10 mouse cellular contexts compared by ENCODE assay signal in genomic region chr2:84662866-84663265, GRCm38 (mm10). TPM values are rescaled to one million over a fixed set of nuclear protein-coding genes. Genes with fewer than 3 reads are reported as not detected.
DNase-seq lines count a peak whose midpoint lies in the region; ATAC-seq and TF ChIP-seq lines count a peak whose summit lies in the region.
"Had no signal": no experiment of that assay in that cellular context is flagged by ENCODE, and none has a peak within 500 bp of the region (broad histone marks: within the 10 kb centered on the region; RNA-seq: fewer than 3 reads in every experiment).

No protein-coding gene starts in this region.

- H3K9me3 ChIP-seq in liver, embryonic 11.5 days (ENCODE audit: control insufficient read depth, low read length): no peaks in the 10 kb centered on the region
- H3K9me3 ChIP-seq in limb, embryonic 11.5 days (ENCODE audit: control insufficient read depth, low read length): no peaks in the 10 kb centered on the region

- H3K9ac ChIP-seq in liver, adult 2 months (ENCODE audit: low read depth, low read length): no peak overlapping the region
- H3K9ac ChIP-seq in liver, embryonic 11.5 days (ENCODE audit: low read depth, low read length): no peak overlapping the region
- no peak overlapping the region for H3K9ac ChIP-seq in limb, embryonic 11.5 days (ENCODE audit: low read length)
- H3K9ac ChIP-seq: neural tube, embryonic 12.5 days had no signal

- TF ChIP-seq CTCF in liver, adult 2 months (IDR thresholded peaks at IDR 0.05; ENCODE audit: low read depth, low read length): peak; percentile 47

- no peak for ATAC-seq in liver, embryonic 11.5 days (replicated peaks; ENCODE audit: low FRiP score)
- no peak for ATAC-seq in limb, embryonic 11.5 days (ENCODE audit: insufficient number of reproducible peaks, low FRiP score, low TSS enrichment, low read depth)

- H3K27me3 ChIP-seq in liver, adult 2 months (ENCODE audit: control insufficient read depth, insufficient read depth, low read length): no peaks in the 10 kb centered on the region
- H3K27me3 ChIP-seq in liver, embryonic 11.5 days (replicated peaks; ENCODE audit: control insufficient read depth, insufficient read depth, low read length): no peaks in the 10 kb centered on the region
- no peaks in the 10 kb centered on the region for H3K27me3 ChIP-seq in limb, embryonic 11.5 days (ENCODE audit: control insufficient read depth, insufficient read depth, low read length)
- H3K27me3 ChIP-seq: neural tube, embryonic 12.5 days had no signal

- H3K27ac ChIP-seq in liver, adult 2 months (replicated peaks; ENCODE audit: insufficient read depth, low read depth, low read length): no peak overlapping the region
- no peak overlapping the region for H3K27ac ChIP-seq in liver, embryonic 11.5 days (ENCODE audit: low read depth, low read length)
- H3K27ac ChIP-seq in limb, embryonic 11.5 days (replicated peaks; ENCODE audit: low read depth, low read length): no peak overlapping the region
- H3K27ac ChIP-seq: neural tube, embryonic 12.5 days had no signal

- H3K4me2 ChIP-seq in liver, embryonic 11.5 days: no peak overlapping the region
- H3K4me2 ChIP-seq in limb, embryonic 11.5 days (ENCODE audit: low read depth, severe bottlenecking): no peak overlapping the region
- H3K4me2 ChIP-seq: neural tube, embryonic 12.5 days had no signal

- H3K79me2 ChIP-seq in liver, adult 2 months (ENCODE audit: control insufficient read depth, insufficient read depth, low read length): peaks cover 3% of the 10 kb centered on the region; the same call in 1 of the 2 replicates

- TF ChIP-seq POLR2A in liver, adult 2 months (IDR thresholded peaks at IDR 0.05; ENCODE audit: extremely low read depth, insufficient read depth, low read length): no peak

- peak; percentile 36 to 45 for DNase-seq in cerebellum, adult 18-20 months
- no peak for DNase-seq in cerebellum, adult 9-10 months
- DNase-seq in liver, adult 2 months (ENCODE audit: extremely low read depth, low read depth, low spot score): peak; percentile 67
- DNase-seq in liver, embryonic 11.5 days (ENCODE audit: low spot score): no peak
- peak; percentile 69 for DNase-seq in c-Kit-positive CD71-negative TER-119-negative erythroid progenitor cells, embryonic 14.5 days (ENCODE audit: low read depth)
- peak; percentile 55 for DNase-seq in limb, embryonic 11.5 days (ENCODE audit: low spot score)
- DNase-seq in spleen, adult 12 weeks (ENCODE audit: low spot score): peak; percentile 32
- no peak for DNase-seq in ovary, postnatal 14 days (ENCODE audit: low spot score)

- no peak overlapping the region for H3K4me3 ChIP-seq in liver, adult 2 months (ENCODE audit: insufficient read depth, low read depth, low read length)
- no peak overlapping the region for H3K4me3 ChIP-seq in liver, embryonic 11.5 days (ENCODE audit: low read depth, low read length)
- no peak overlapping the region for H3K4me3 ChIP-seq in limb, embryonic 11.5 days (ENCODE audit: low read depth, low read length)
- H3K4me3 ChIP-seq: neural tube, embryonic 12.5 days had no signal

- no peaks in the 10 kb centered on the region for H3K36me3 ChIP-seq in liver, adult 2 months (ENCODE audit: control insufficient read depth, insufficient read depth, low read length)
- H3K36me3 ChIP-seq in liver, embryonic 11.5 days (ENCODE audit: control insufficient read depth, insufficient read depth, low read length): no peaks in the 10 kb centered on the region
- H3K36me3 ChIP-seq in limb, embryonic 11.5 days (ENCODE audit: control insufficient read depth, insufficient read depth, low read length): no peaks in the 10 kb centered on the region

- 38% methylated on average over 2 of the region's 2 CpGs for WGBS in liver, adult 2 months
- 29% methylated on average over 2 of the region's 2 CpGs for WGBS in liver, embryonic 11.5 days
- WGBS in limb, embryonic 11.5 days: 28% methylated on average over 2 of the region's 2 CpGs

- peaks cover 5% of the 10 kb centered on the region; the same call in 1 of the 2 replicates for H3K4me1 ChIP-seq in liver, adult 2 months (ENCODE audit: control insufficient read depth, insufficient read depth, low read length)
- no peaks in the 10 kb centered on the region for H3K4me1 ChIP-seq in liver, embryonic 11.5 days (replicated peaks; ENCODE audit: control insufficient read depth, insufficient read depth, low read length)
- H3K4me1 ChIP-seq in limb, embryonic 11.5 days (ENCODE audit: control insufficient read depth, insufficient read depth, low read length): no peaks in the 10 kb centered on the region
- H3K4me1 ChIP-seq: neural tube, embryonic 12.5 days had no signal

RNA-seq across cellular contexts. Expression of gene Btbd18, which starts 4.0 kb away (rescaled TPM):
- 0.07 TPM in 1 of 2 replicates, not detected in the other for total RNA-seq in liver, adult 2 months (2014; rRNA removed)
- polyA plus RNA-seq in liver, adult 2 months (2012; rRNA removed): not detected in 2 replicates
- polyA plus RNA-seq in liver, embryonic 11.5 days (2014; fragmentation: Nextera tagmentation; extraction: Ambion mirVana): 0.18 and 0.22 TPM in 2 replicates
- 0.09 and 0.37 TPM in 2 replicates for polyA plus RNA-seq in limb, embryonic 11.5 days (2014; fragmentation: Nextera tagmentation; extraction: Ambion mirVana)

RNA-seq across cellular contexts. Expression of gene Selenoh, which starts 7.7 kb away (rescaled TPM):
- 19.2 and 27.3 TPM in 2 replicates for total RNA-seq in liver, adult 2 months (2014; rRNA removed)
- 18.8 and 19.6 TPM in 2 replicates for polyA plus RNA-seq in liver, adult 2 months (2012; rRNA removed)
- 241 and 264 TPM in 2 replicates for polyA plus RNA-seq in liver, embryonic 11.5 days (2014; fragmentation: Nextera tagmentation; extraction: Ambion mirVana)
- 485 and 509 TPM in 2 replicates for polyA plus RNA-seq in limb, embryonic 11.5 days (2014; fragmentation: Nextera tagmentation; extraction: Ambion mirVana)

RNA-seq across cellular contexts. Expression of gene Ctnnd1, which starts 12.3 kb away (rescaled TPM):
- total RNA-seq in liver, adult 2 months (2014; rRNA removed): 47.4 and 53.2 TPM in 2 replicates
- polyA plus RNA-seq in liver, adult 2 months (2012; rRNA removed): 29.7 and 31.4 TPM in 2 replicates
- polyA plus RNA-seq in liver, embryonic 11.5 days (2014; fragmentation: Nextera tagmentation; extraction: Ambion mirVana): 21.9 and 27.1 TPM in 2 replicates
- polyA plus RNA-seq in limb, embryonic 11.5 days (2014; fragmentation: Nextera tagmentation; extraction: Ambion mirVana): 35.2 and 38.7 TPM in 2 replicates

RNA-seq across cellular contexts. Expression of gene Gm28635, which starts 15.0 kb away (rescaled TPM):
- total RNA-seq in liver, adult 2 months (2014; rRNA removed): not detected in 2 replicates
- polyA plus RNA-seq in liver, adult 2 months (2012; rRNA removed): not detected in 2 replicates
- polyA plus RNA-seq in liver, embryonic 11.5 days (2014; fragmentation: Nextera tagmentation; extraction: Ambion mirVana): not detected in 2 replicates
- not detected in 2 replicates for polyA plus RNA-seq in limb, embryonic 11.5 days (2014; fragmentation: Nextera tagmentation; extraction: Ambion mirVana)
- polyA plus RNA-seq: heart, embryonic 16.5 days; neural tube, embryonic 12.5 days had no signal

RNA-seq across cellular contexts. Expression of gene Med19, which starts 15.3 kb away (rescaled TPM):
- total RNA-seq in liver, adult 2 months (2014; rRNA removed): 7.9 and 9.3 TPM in 2 replicates
- polyA plus RNA-seq in liver, adult 2 months (2012; rRNA removed): 5.5 and 5.6 TPM in 2 replicates
- 43.4 and 44.9 TPM in 2 replicates for polyA plus RNA-seq in liver, embryonic 11.5 days (2014; fragmentation: Nextera tagmentation; extraction: Ambion mirVana)
- 54.1 and 55.4 TPM in 2 replicates for polyA plus RNA-seq in limb, embryonic 11.5 days (2014; fragmentation: Nextera tagmentation; extraction: Ambion mirVana)

Comparison
In these comparisons a context has a peak if more than half of its experiments do, and no peak if none do; other contexts are left out.
1. DNase-seq: peak in cerebellum, adult 18-20 months (2 of 2), liver, adult 2 months (single experiment), c-Kit-positive CD71-negative TER-119-negative erythroid progenitor cells, embryonic 14.5 days (single experiment), limb, embryonic 11.5 days (single experiment) and spleen, adult 12 weeks (single experiment); none in cerebellum, adult 9-10 months (single experiment), liver, embryonic 11.5 days (single experiment) and ovary, postnatal 14 days (single experiment).
2. RNA of gene Selenoh, which starts 7.7 kb away (polyA plus RNA-seq): 485 to 509 TPM in limb, embryonic 11.5 days and 241 to 264 TPM in liver, embryonic 11.5 days; 18.8 to 19.6 TPM in liver, adult 2 months; every median in the first group is over 10 times any median in the second.